Mouse (Mus musculus): ENCODE measurements around the gene Scn4b.

- TF ChIP-seq CTCF (IDR thresholded peaks at IDR 0.05; ENCODE audit: extremely low read depth, insufficient read depth, insufficient read length, insufficient replicate concordance): no peak
- no peak for TF ChIP-seq POLR2A (IDR thresholded peaks at IDR 0.05; ENCODE audit: low read depth, low read length)
These were observed 7.5 kb downstream of the Scn4b start for GRCm38 (mm10) chr9:45145533-45146266.

Measured in spleen, adult 2 months (tissue).